Mouse (Mus musculus) embryonic fibroblast, embryonic 13.5 days (primary cell): ENCODE data around the gene Btnl10.
A peak's percentile ranks its signal among the peaks of the same experiment; 100 is the strongest.

Source experiments
- CTCF ChIP-seq: IDR thresholded peaks from 2 replicates; pipeline ENCODE4 v1.5.1; 2011; ENCODE audit warnings: mild to moderate bottlenecking, control low read depth, low read length, moderate library complexity, borderline replicate concordance; ENCODE audit not compliant: insufficient read depth
- POLR2A ChIP-seq: IDR thresholded peaks from 2 replicates; pipeline ENCODE4 v1.6.1; 2011; ENCODE audit warnings: low read depth, mild to moderate bottlenecking, control low read depth, low read length, moderate library complexity

DNA sequence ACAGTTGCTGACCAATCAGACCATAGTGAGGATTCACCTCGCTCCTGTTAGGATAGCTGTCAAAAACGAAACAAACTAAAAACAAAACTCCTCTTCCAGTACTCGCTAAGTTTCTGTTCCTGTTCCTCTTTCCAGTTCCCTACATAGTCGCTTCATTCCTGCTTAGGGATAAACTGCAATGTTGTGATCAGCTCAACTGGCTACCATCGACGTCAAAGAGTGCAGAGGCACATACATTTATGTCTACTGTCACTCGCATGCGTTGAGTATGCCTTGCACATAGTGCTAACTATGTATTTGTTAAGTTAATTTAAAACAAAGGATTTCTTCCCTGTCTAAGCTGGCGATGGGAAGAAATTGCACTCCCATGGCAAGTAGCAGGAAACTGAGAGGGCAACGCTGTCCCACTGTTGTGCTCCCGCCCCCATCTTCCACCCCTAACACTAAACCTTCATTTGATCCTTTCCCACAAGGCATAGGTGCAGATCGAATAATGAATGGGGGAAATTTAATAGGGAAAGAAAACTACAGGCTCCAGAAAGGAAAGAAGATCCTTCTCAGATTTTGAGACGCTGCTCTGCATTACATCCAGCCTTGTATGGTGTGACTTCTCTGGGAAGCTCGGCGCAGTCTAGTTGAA, 41.6 kb downstream of the Btnl10 start:
- TF ChIP-seq CTCF (no peak), POLR2A (peak; percentile 35; the same call in 1 of the 2 replicates)
